Mouse (Mus musculus): ENCODE measurements around the gene Ifnar1.

GRCm38 (mm10) chr16:91458976-91459375 lies 26.1 kb upstream of the Ifnar1 start:
- TF ChIP-seq EP300 (IDR thresholded peaks at IDR 0.05; ENCODE audit: low read depth) (no peak), CTCF (IDR thresholded peaks at IDR 0.05; ENCODE audit: low read depth) (no peak)

All from liver, embryonic 14.5 days (tissue).